Mouse (Mus musculus): ENCODE data around the gene Ocrl. TPM values are rescaled to one million over a fixed set of nuclear protein-coding genes. Genes with fewer than 3 reads are reported as not detected.

Ocrl gene
- polyA plus RNA-seq, 1 experiment from 2014 or later: 7.6 TPM

GRCm38 (mm10) chrX:47930449-47930848, 18.3 kb downstream of the Ocrl start:
- no peaks in the 10 kb centered on the region for H3K4me1 ChIP-seq (replicated peaks; ENCODE audit: control insufficient read depth, insufficient read depth, low read length)
- WGBS: 68% methylated on average over 3 of the region's 3 CpGs
- H3K9ac ChIP-seq (ENCODE audit: low read depth, low read length): no peak overlapping the region
- H3K27ac ChIP-seq (ENCODE audit: low read depth, low read length): no peak overlapping the region
- no peak overlapping the region for H3K4me3 ChIP-seq (ENCODE audit: low read depth, low read length)
- TF ChIP-seq CTCF (IDR thresholded peaks at IDR 0.05; ENCODE audit: low read depth): no peak
- H3K36me3 ChIP-seq (ENCODE audit: control insufficient read depth, insufficient read depth): peaks cover 6% of the 10 kb centered on the region; the same call in 1 of the 2 replicates
- ATAC-seq: no peak
- H3K27me3 ChIP-seq (replicated peaks; ENCODE audit: control insufficient read depth, insufficient read depth, low read length): no peaks in the 10 kb centered on the region
- H3K9me3 ChIP-seq (ENCODE audit: control insufficient read depth): no peaks in the 10 kb centered on the region
- no peak overlapping the region for H3K4me2 ChIP-seq (replicated peaks; ENCODE audit: low read depth)

DNA sequence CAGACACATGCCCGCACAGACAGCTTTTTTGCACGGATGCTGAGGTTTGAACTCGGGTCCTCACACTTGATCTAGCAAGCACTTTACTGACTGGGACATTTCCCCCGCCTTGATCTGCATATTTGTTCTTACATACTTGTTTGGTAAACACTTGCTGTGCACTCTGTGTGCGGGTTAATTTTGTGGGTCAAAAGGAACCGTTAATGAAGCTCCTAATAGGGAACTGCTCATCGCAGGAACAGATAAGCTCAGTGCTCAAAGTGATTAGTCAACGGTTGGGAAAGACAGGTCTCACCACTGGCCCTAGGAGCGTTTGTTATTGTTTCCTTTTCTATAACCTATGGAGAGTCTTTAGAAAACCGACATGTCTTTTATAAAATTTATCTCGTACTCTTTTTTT, 22.2 kb downstream of the Ocrl start:
- no peak overlapping the region for H3K9ac ChIP-seq (ENCODE audit: low read depth, low read length)
- H3K36me3 ChIP-seq (ENCODE audit: control insufficient read depth, insufficient read depth): peaks cover 12% of the 10 kb centered on the region; the same call in 1 of the 2 replicates
- H3K4me1 ChIP-seq (replicated peaks; ENCODE audit: control insufficient read depth, insufficient read depth, low read length): no peaks in the 10 kb centered on the region
- no peak overlapping the region for H3K4me3 ChIP-seq (ENCODE audit: low read depth, low read length)
- TF ChIP-seq CTCF (IDR thresholded peaks at IDR 0.05; ENCODE audit: low read depth): no peak
- 83% methylated on average over 11 of the region's 11 CpGs for WGBS
- ATAC-seq: no peak
- no peak overlapping the region for H3K4me2 ChIP-seq (replicated peaks; ENCODE audit: low read depth)
- H3K9me3 ChIP-seq (ENCODE audit: control insufficient read depth): no peaks in the 10 kb centered on the region
- no peaks in the 10 kb centered on the region for H3K27me3 ChIP-seq (replicated peaks; ENCODE audit: control insufficient read depth, insufficient read depth, low read length)
- no peak overlapping the region for H3K27ac ChIP-seq (ENCODE audit: low read depth, low read length)

- no peak overlapping the region for H3K4me2 ChIP-seq (replicated peaks; ENCODE audit: low read depth)
- no peak for ATAC-seq
- 60% methylated on average over 5 of the region's 5 CpGs for WGBS
Observed at GRCm38 (mm10) chrX:47936885-47937284, 24.7 kb downstream of the Ocrl start.

DNA sequence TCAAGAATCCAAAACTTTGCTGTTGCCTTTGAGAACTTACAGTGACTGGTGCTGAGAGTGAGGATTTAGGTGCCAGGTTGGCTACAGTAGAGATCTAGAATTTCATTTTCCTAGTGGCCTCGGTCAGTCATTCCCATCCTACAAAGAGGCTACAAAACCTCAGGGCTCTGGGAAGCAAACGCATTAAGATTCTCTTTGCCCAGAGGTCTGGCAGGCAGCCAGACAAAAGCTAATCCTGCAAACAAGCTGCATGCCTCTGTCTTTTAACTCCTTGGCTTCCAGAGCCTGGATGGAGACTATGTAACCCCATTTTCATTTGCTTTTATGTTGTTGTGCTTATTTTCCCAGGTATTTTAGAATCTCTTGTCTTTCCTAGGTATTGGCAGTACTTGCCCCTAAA, 25.6 kb downstream of the Ocrl start:
- H3K4me2 ChIP-seq (replicated peaks; ENCODE audit: low read depth): no peak overlapping the region
- no peak overlapping the region for H3K27ac ChIP-seq (ENCODE audit: low read depth, low read length)
- no peaks in the 10 kb centered on the region for H3K9me3 ChIP-seq (ENCODE audit: control insufficient read depth)
- no peak overlapping the region for H3K9ac ChIP-seq (ENCODE audit: low read depth, low read length)
- H3K4me3 ChIP-seq (ENCODE audit: low read depth, low read length): no peak overlapping the region
- no peaks in the 10 kb centered on the region for H3K4me1 ChIP-seq (replicated peaks; ENCODE audit: control insufficient read depth, insufficient read depth, low read length)
- WGBS: 45% methylated on average over 2 of the region's 2 CpGs
- no peaks in the 10 kb centered on the region for H3K27me3 ChIP-seq (replicated peaks; ENCODE audit: control insufficient read depth, insufficient read depth, low read length)
- ATAC-seq: no peak
- H3K36me3 ChIP-seq (ENCODE audit: control insufficient read depth, insufficient read depth): peaks cover 6% of the 10 kb centered on the region; the same call in 1 of the 2 replicates
- TF ChIP-seq CTCF (IDR thresholded peaks at IDR 0.05; ENCODE audit: low read depth): no peak

More at GRCm38 (mm10) chrX:47936885-47937284, 24.7 kb downstream of the Ocrl start:
- no peak overlapping the region for H3K4me3 ChIP-seq (ENCODE audit: low read depth, low read length)
- no peaks in the 10 kb centered on the region for H3K9me3 ChIP-seq (ENCODE audit: control insufficient read depth)
- no peak overlapping the region for H3K27ac ChIP-seq (ENCODE audit: low read depth, low read length)
- no peaks in the 10 kb centered on the region for H3K4me1 ChIP-seq (replicated peaks; ENCODE audit: control insufficient read depth, insufficient read depth, low read length)
- no peak for TF ChIP-seq CTCF (IDR thresholded peaks at IDR 0.05; ENCODE audit: low read depth)
- H3K36me3 ChIP-seq (ENCODE audit: control insufficient read depth, insufficient read depth): peaks cover 6% of the 10 kb centered on the region; the same call in 1 of the 2 replicates
- H3K27me3 ChIP-seq (replicated peaks; ENCODE audit: control insufficient read depth, insufficient read depth, low read length): no peaks in the 10 kb centered on the region
- no peak overlapping the region for H3K9ac ChIP-seq (ENCODE audit: low read depth, low read length)

DNA sequence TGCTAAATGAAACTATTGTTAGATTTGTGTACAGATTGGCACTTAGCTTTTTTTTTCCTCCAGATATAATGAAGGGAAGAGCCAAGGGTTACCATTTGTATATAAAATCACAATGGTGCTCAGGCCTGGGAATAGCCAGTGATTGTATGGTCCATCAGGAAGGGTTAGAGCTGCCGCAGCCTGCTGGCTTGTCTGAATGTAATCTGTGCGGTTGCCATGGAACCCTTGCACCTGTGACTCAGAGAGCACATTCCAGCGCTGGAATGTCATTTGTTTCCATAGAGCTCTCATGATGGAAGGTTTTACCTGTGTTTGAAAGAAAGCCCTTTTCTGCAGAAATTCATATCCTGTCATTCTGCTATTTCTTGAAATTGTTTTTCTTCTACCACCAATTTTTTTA, 37.5 kb downstream of the Ocrl start:
- Histone ChIP-seq H3K4me3 (ENCODE audit: low read depth, low read length) (no peak overlapping the region), H3K27me3 (replicated peaks; ENCODE audit: control insufficient read depth, insufficient read depth, low read length) (no peaks in the 10 kb centered on the region), H3K9ac (ENCODE audit: low read depth, low read length) (no peak overlapping the region), H3K9me3 (ENCODE audit: control insufficient read depth) (no peaks in the 10 kb centered on the region), H3K36me3 (ENCODE audit: control insufficient read depth, insufficient read depth) (0 out of 2 replicates have a peak, but pooled peaks cover 6% of the 10 kb centered on the region), H3K4me1 (replicated peaks; ENCODE audit: control insufficient read depth, insufficient read depth, low read length) (no peaks in the 10 kb centered on the region), H3K4me2 (replicated peaks; ENCODE audit: low read depth) (no peak overlapping the region), H3K27ac (ENCODE audit: low read depth, low read length) (no peak overlapping the region)
- 46% methylated on average over 3 of the region's 3 CpGs for WGBS
- ATAC-seq: no peak
- no peak for TF ChIP-seq CTCF (IDR thresholded peaks at IDR 0.05; ENCODE audit: low read depth)

DNA sequence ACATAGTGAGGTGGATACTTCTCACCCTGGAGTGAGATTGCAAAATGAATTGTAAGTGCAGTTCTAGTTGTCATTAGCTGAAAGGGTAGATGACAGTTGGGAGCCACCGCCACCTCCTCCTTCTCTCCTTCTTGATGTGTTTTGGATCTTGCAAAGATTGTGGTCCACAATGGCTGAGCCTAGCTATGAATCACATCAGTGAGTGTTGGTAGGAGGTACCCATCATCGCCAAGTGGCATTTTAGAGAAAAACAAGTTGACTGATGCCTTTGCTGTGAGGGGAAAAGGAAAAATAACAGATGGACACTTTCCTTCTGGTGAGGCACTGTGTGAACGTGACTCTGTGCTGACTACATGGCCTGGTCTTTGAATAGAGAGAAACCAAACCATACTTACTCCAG, 50.4 kb downstream of the Ocrl start:
- Histone ChIP-seq H3K4me3 (ENCODE audit: low read depth, low read length) (no peak overlapping the region), H3K27me3 (replicated peaks; ENCODE audit: control insufficient read depth, insufficient read depth, low read length) (no peaks in the 10 kb centered on the region), H3K4me2 (replicated peaks; ENCODE audit: low read depth) (no peak overlapping the region), H3K4me1 (replicated peaks; ENCODE audit: control insufficient read depth, insufficient read depth, low read length) (no peaks in the 10 kb centered on the region), H3K36me3 (ENCODE audit: control insufficient read depth, insufficient read depth) (no peaks in the 10 kb centered on the region), H3K9me3 (ENCODE audit: control insufficient read depth) (no peaks in the 10 kb centered on the region), H3K27ac (ENCODE audit: low read depth, low read length) (no peak overlapping the region), H3K9ac (ENCODE audit: low read depth, low read length) (no peak overlapping the region)
- no peak for TF ChIP-seq CTCF (IDR thresholded peaks at IDR 0.05; ENCODE audit: low read depth)
- WGBS: 90% methylated on average over 3 of the region's 3 CpGs
- ATAC-seq: no peak

DNA sequence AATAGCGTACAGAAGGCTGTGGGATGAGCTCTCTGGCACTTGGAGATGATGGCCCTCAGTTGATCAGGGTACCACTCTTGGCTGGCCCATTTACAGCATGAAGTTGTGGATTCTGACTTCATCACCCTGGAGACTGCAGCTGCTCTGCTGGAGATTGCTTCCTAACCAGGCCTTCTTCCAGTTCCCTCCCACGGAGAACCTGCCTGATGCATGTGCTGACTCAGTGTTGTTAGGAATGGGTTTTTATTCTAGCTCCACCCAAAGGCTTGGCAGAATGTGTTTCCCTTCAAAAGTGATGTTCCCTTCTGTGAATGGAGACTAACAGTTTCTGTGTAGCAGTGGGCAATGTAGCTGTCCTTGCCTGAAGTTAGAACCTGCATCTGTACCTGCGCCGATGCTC, 58.2 kb downstream of the Ocrl start:
- Histone ChIP-seq H3K27me3 (replicated peaks; ENCODE audit: control insufficient read depth, insufficient read depth, low read length) (no peaks in the 10 kb centered on the region), H3K4me3 (ENCODE audit: low read depth, low read length) (no peak overlapping the region), H3K27ac (ENCODE audit: low read depth, low read length) (no peak overlapping the region), H3K9ac (ENCODE audit: low read depth, low read length) (no peak overlapping the region), H3K9me3 (ENCODE audit: control insufficient read depth) (no peaks in the 10 kb centered on the region), H3K4me1 (replicated peaks; ENCODE audit: control insufficient read depth, insufficient read depth, low read length) (no peaks in the 10 kb centered on the region), H3K36me3 (ENCODE audit: control insufficient read depth, insufficient read depth) (no peaks in the 10 kb centered on the region), H3K4me2 (replicated peaks; ENCODE audit: low read depth) (no peak overlapping the region)
- ATAC-seq: no peak
- TF ChIP-seq CTCF (IDR thresholded peaks at IDR 0.05; ENCODE audit: low read depth): no peak
- 73% methylated on average over 4 of the region's 4 CpGs for WGBS
